Mouse (Mus musculus): Measurements from ENCODE around the gene Paqr7.

Gene Paqr7

GRCm38 (mm10) chr4:134503686-134504357 is 7.3 kb downstream of the Paqr7 start:
- DNase-seq (ENCODE audit: low spot score): no peak

- DNase-seq (ENCODE audit: low spot score): no peak
Observed at GRCm38 (mm10) chr4:134505303-134505789, 8.8 kb downstream of the Paqr7 start.

- no peak for DNase-seq (ENCODE audit: low spot score)
Observed at GRCm38 (mm10) chr4:134505966-134506594, 9.6 kb downstream of the Paqr7 start.

- no peak for DNase-seq (ENCODE audit: low spot score)
Observed at GRCm38 (mm10) chr4:134506713-134507112, 10.2 kb downstream of the Paqr7 start.

- DNase-seq (ENCODE audit: low spot score): no peak
Observed at GRCm38 (mm10) chr4:134510396-134510795, 13.9 kb downstream of the Paqr7 start.

- no peak for DNase-seq (ENCODE audit: low spot score)
Observed at GRCm38 (mm10) chr4:134510845-134511411, 14.4 kb downstream of the Paqr7 start, which contains the start of gene Aunip. Gene Aunip, plus strand, starts transcription at chr4:134510999.

- DNase-seq (ENCODE audit: low spot score): no peak
Observed at GRCm38 (mm10) chr4:134511730-134512129, 15.2 kb downstream of the Paqr7 start.

- DNase-seq (ENCODE audit: low spot score): no peak
Observed at GRCm38 (mm10) chr4:134512798-134513197, 16.3 kb downstream of the Paqr7 start.

- no peak for DNase-seq (ENCODE audit: low spot score)
Observed at GRCm38 (mm10) chr4:134514309-134514930, 17.9 kb downstream of the Paqr7 start.

- DNase-seq (ENCODE audit: low spot score): no peak
Observed at GRCm38 (mm10) chr4:134515614-134516013, 19.1 kb downstream of the Paqr7 start.

GRCm38 (mm10) chr4:134516981-134517380 is 20.5 kb downstream of the Paqr7 start:
- DNase-seq (ENCODE audit: low spot score): no peak

GRCm38 (mm10) chr4:134517719-134518118 is 21.2 kb downstream of the Paqr7 start:
- no peak for DNase-seq (ENCODE audit: low spot score)

- no peak for DNase-seq (ENCODE audit: low spot score)
Observed at GRCm38 (mm10) chr4:134518541-134518940, 22.0 kb downstream of the Paqr7 start.

- DNase-seq (ENCODE audit: low spot score): no peak
Observed at GRCm38 (mm10) chr4:134519281-134519680, 22.8 kb downstream of the Paqr7 start.

GRCm38 (mm10) chr4:134523447-134523846 is 26.9 kb downstream of the Paqr7 start:
- no peak for DNase-seq (ENCODE audit: low spot score)

- no peak for DNase-seq (ENCODE audit: low spot score)
Observed at GRCm38 (mm10) chr4:134525806-134526205, 29.3 kb downstream of the Paqr7 start.

- DNase-seq (ENCODE audit: low spot score): no peak
Observed at GRCm38 (mm10) chr4:134526220-134526619, 29.7 kb downstream of the Paqr7 start.

- DNase-seq (ENCODE audit: low spot score): no peak
Observed at GRCm38 (mm10) chr4:134532928-134533327, 36.4 kb downstream of the Paqr7 start.

- no peak for DNase-seq (ENCODE audit: low spot score)
Observed at GRCm38 (mm10) chr4:134533421-134533820, 36.9 kb downstream of the Paqr7 start.

GRCm38 (mm10) chr4:134534124-134534886 is 37.8 kb downstream of the Paqr7 start:
- no peak for DNase-seq (ENCODE audit: low spot score)

GRCm38 (mm10) chr4:134534932-134535786 is 38.7 kb downstream of the Paqr7 start, which contains the start of gene Mtfr1l:
Gene Mtfr1l, minus strand, starts transcription at chr4:134535387.
- DNase-seq (ENCODE audit: low spot score): peak; percentile 82
